Mouse (Mus musculus) activated CD4-positive, CD25-positive, alpha-beta regulatory T cell, adult 4 months (primary cell): Measurements from ENCODE around the gene Rnase1. TPM values are rescaled to one million over a fixed set of nuclear protein-coding genes. Genes with fewer than 3 reads are reported as not detected.

Source experiments
- polyA plus RNA-seq, 2 experiments: library from polyadenylated mRNA; unstranded; fragments of 100-300 nt; shearing (Covaris generic); gene quantifications; one replicate each; pipeline ENCODE4 v1.2.1; 2017

The Rnase1 gene
- polyA plus RNA-seq, 2 experiments from 2014 or later, result not detected

Other genes starting within 250 kb of the Rnase1 start
- under 1 TPM in 1 of 2 experiments, not detected in 1; 0.21 TPM for gene Klhl33, start 249.3 kb downstream of the Rnase1 start, polyA plus RNA-seq
- gene Osgep, start 221.9 kb downstream of the Rnase1 start, polyA plus RNA-seq, result 100 to 1,000 TPM in 1 of 2 experiments, 10 to 100 TPM in 1; 73.9 to 108 TPM
- gene Apex1, start 221.8 kb downstream of the Rnase1 start, polyA plus RNA-seq, result 100 to 1,000 TPM in 1 of 2 experiments, 10 to 100 TPM in 1; 72.8 to 108 TPM
- gene Pip4p1, start 215.9 kb downstream of the Rnase1 start, polyA plus RNA-seq, result 1 to 10 TPM; 3.6 to 4.1 TPM
- gene Pnp, start 215.7 kb downstream of the Rnase1 start, polyA plus RNA-seq, result 10 to 100 TPM; 61.0 to 76.3 TPM
- 1 to 10 TPM in 1 of 2 experiments, not detected in 1; 9.9 TPM for gene Gm49342, start 202.3 kb downstream of the Rnase1 start, polyA plus RNA-seq
- gene Pnp2, start 190.8 kb downstream of the Rnase1 start, polyA plus RNA-seq, result under 1 TPM; 0.60 to 0.85 TPM
- gene Rnase10, start 139.0 kb downstream of the Rnase1 start, polyA plus RNA-seq, result not detected
- not detected for gene Rnase9, start 104.9 kb downstream of the Rnase1 start, polyA plus RNA-seq
- not detected for gene Rnase11, start 96.6 kb downstream of the Rnase1 start, polyA plus RNA-seq
- not detected for gene Rnase12, start 89.1 kb downstream of the Rnase1 start, polyA plus RNA-seq
- gene Olfr750, start 72.3 kb downstream of the Rnase1 start, polyA plus RNA-seq, result not detected
- 10 to 100 TPM; 11.7 to 15.5 TPM for gene Rnase4, start 55.7 kb downstream of the Rnase1 start, polyA plus RNA-seq
- gene Ang, start 55.6 kb downstream of the Rnase1 start, polyA plus RNA-seq, result 1 to 10 TPM; 3.7 to 6.6 TPM
- not detected for gene Eddm3b, start 32.4 kb downstream of the Rnase1 start, polyA plus RNA-seq
- gene Rnase6, start 22.9 kb downstream of the Rnase1 start, polyA plus RNA-seq, result 1 to 10 TPM; 1.9 to 6.0 TPM
- not detected for gene Rnase2b, start 15.5 kb upstream of the Rnase1 start, polyA plus RNA-seq
- not detected for gene Ang2, start 52.4 kb upstream of the Rnase1 start, polyA plus RNA-seq
- gene Ear14, start 56.6 kb upstream of the Rnase1 start, polyA plus RNA-seq, result not detected
- gene Rnase2a, start 109.3 kb upstream of the Rnase1 start, polyA plus RNA-seq, result not detected
- not detected for gene Gm7247, start 215.0 kb upstream of the Rnase1 start, polyA plus RNA-seq